Mouse (Mus musculus): ENCODE results near the gene Depdc1b. TPM values are rescaled to one million over a fixed set of nuclear protein-coding genes. Genes with fewer than 3 reads are reported as not detected.

Depdc1b gene
- polyA plus RNA-seq, 1 experiment from 2014 or later, result 13.9 TPM

GRCm38 (mm10) chr13:108370241-108370941, 54.3 kb downstream of the Depdc1b start:
- Histone ChIP-seq H3K9me3 (no peaks in the 10 kb centered on the region), H3K36me3 (peaks cover 18% of the 10 kb centered on the region; the same call in 1 of the 2 replicates), H3K4me2 (replicated peaks) (no peak overlapping the region), H3K27me3 (no peaks in the 10 kb centered on the region), H3K4me1 (no peaks in the 10 kb centered on the region), H3K4me3 (no peak overlapping the region), H3K9ac (replicated peaks) (no peak overlapping the region), H3K27ac (replicated peaks) (no peak overlapping the region)
- no peak for ATAC-seq (ENCODE audit: low FRiP score, low read depth)
- WGBS, result 92% methylated on average over 5 of the region's 5 CpGs

GRCm38 (mm10) chr13:108371352-108371921, 55.3 kb downstream of the Depdc1b start:
- H3K27ac ChIP-seq (replicated peaks), result no peak overlapping the region
- ATAC-seq (ENCODE audit: low FRiP score, low read depth), result no peak
- peaks cover 14% of the 10 kb centered on the region; the same call in 1 of the 2 replicates for H3K36me3 ChIP-seq
- no peak overlapping the region for H3K4me3 ChIP-seq
- no peaks in the 10 kb centered on the region for H3K9me3 ChIP-seq
- no peak overlapping the region for H3K9ac ChIP-seq (replicated peaks)
- no peak overlapping the region for H3K4me2 ChIP-seq (replicated peaks)
- H3K27me3 ChIP-seq, result no peaks in the 10 kb centered on the region
- no peaks in the 10 kb centered on the region for H3K4me1 ChIP-seq
- 83% methylated on average over 9 of the region's 9 CpGs for WGBS

- Histone ChIP-seq H3K36me3 (peaks cover 14% of the 10 kb centered on the region; the same call in 1 of the 2 replicates), H3K4me2 (replicated peaks) (no peak overlapping the region), H3K9me3 (no peaks in the 10 kb centered on the region), H3K4me3 (no peak overlapping the region), H3K27ac (replicated peaks) (no peak overlapping the region), H3K9ac (replicated peaks) (no peak overlapping the region), H3K4me1 (no peaks in the 10 kb centered on the region), H3K27me3 (no peaks in the 10 kb centered on the region)
- ATAC-seq (ENCODE audit: low FRiP score, low read depth), result no peak
- WGBS, result 97% methylated on average over 1 of the region's 1 CpGs
These were observed 57.1 kb downstream of the Depdc1b start for GRCm38 (mm10) chr13:108373231-108373630.

- no peak overlapping the region for H3K4me3 ChIP-seq
- no peak overlapping the region for H3K4me2 ChIP-seq (replicated peaks)
- H3K27me3 ChIP-seq, result no peaks in the 10 kb centered on the region
- H3K36me3 ChIP-seq, result peaks cover 15% of the 10 kb centered on the region; the same call in 1 of the 2 replicates
- no peak overlapping the region for H3K27ac ChIP-seq (replicated peaks)
- H3K9ac ChIP-seq (replicated peaks), result no peak overlapping the region
- H3K9me3 ChIP-seq, result no peaks in the 10 kb centered on the region
- H3K4me1 ChIP-seq, result no peaks in the 10 kb centered on the region
- WGBS, result 90% methylated on average over 2 of the region's 2 CpGs
- ATAC-seq (ENCODE audit: low FRiP score, low read depth), result no peak
These were observed 60.5 kb downstream of the Depdc1b start for GRCm38 (mm10) chr13:108376637-108377036.

- no peak for ATAC-seq (ENCODE audit: low FRiP score, low read depth)
- Histone ChIP-seq H3K4me3 (no peak overlapping the region), H3K9me3 (no peaks in the 10 kb centered on the region), H3K4me2 (replicated peaks) (no peak overlapping the region), H3K27me3 (no peaks in the 10 kb centered on the region), H3K27ac (replicated peaks) (no peak overlapping the region), H3K4me1 (no peaks in the 10 kb centered on the region), H3K36me3 (peaks cover 19% of the 10 kb centered on the region; the same call in 1 of the 2 replicates), H3K9ac (replicated peaks) (no peak overlapping the region)
- 93% methylated on average over 3 of the region's 3 CpGs for WGBS
These were observed 65.0 kb downstream of the Depdc1b start for GRCm38 (mm10) chr13:108381161-108381560.

GRCm38 (mm10) chr13:108383051-108383450, 66.9 kb downstream of the Depdc1b start:
- WGBS, result 89% methylated on average over 6 of the region's 6 CpGs
- Histone ChIP-seq H3K4me2 (replicated peaks) (no peak overlapping the region), H3K27me3 (no peaks in the 10 kb centered on the region), H3K4me1 (no peaks in the 10 kb centered on the region), H3K9me3 (no peaks in the 10 kb centered on the region), H3K36me3 (peaks cover 20% of the 10 kb centered on the region; the same call in 1 of the 2 replicates), H3K27ac (replicated peaks) (no peak overlapping the region), H3K9ac (replicated peaks) (no peak overlapping the region), H3K4me3 (no peak overlapping the region)
- ATAC-seq (ENCODE audit: low FRiP score, low read depth), result no peak

GRCm38 (mm10) chr13:108386058-108386457, 69.9 kb downstream of the Depdc1b start:
- Histone ChIP-seq H3K4me2 (replicated peaks) (no peak overlapping the region), H3K9ac (replicated peaks) (no peak overlapping the region), H3K27ac (replicated peaks) (no peak overlapping the region), H3K4me1 (no peaks in the 10 kb centered on the region), H3K4me3 (no peak overlapping the region), H3K36me3 (peaks cover 25% of the 10 kb centered on the region; the same call in 1 of the 2 replicates), H3K9me3 (no peaks in the 10 kb centered on the region), H3K27me3 (no peaks in the 10 kb centered on the region)
- 89% methylated on average over 9 of the region's 9 CpGs for WGBS
- no peak for ATAC-seq (ENCODE audit: low FRiP score, low read depth)

GRCm38 (mm10) chr13:108390565-108390964, 74.4 kb downstream of the Depdc1b start:
- Histone ChIP-seq H3K36me3 (peaks cover 6% of the 10 kb centered on the region; the same call in 1 of the 2 replicates), H3K27ac (replicated peaks) (no peak overlapping the region), H3K4me1 (no peaks in the 10 kb centered on the region), H3K9me3 (no peaks in the 10 kb centered on the region), H3K27me3 (no peaks in the 10 kb centered on the region), H3K4me3 (no peak overlapping the region), H3K4me2 (replicated peaks) (no peak overlapping the region), H3K9ac (replicated peaks) (no peak overlapping the region)
- 6% methylated on average over 1 of the region's 1 CpGs for WGBS
- ATAC-seq (ENCODE audit: low FRiP score, low read depth), result 0 out of 2 replicates have a peak, but pooled peaks have one; percentile 52

- no peak overlapping the region for H3K4me3 ChIP-seq
- H3K27me3 ChIP-seq, result no peaks in the 10 kb centered on the region
- peaks cover 4% of the 10 kb centered on the region; the same call in 1 of the 2 replicates for H3K9me3 ChIP-seq
- no peak overlapping the region for H3K27ac ChIP-seq (replicated peaks)
- H3K4me2 ChIP-seq (replicated peaks), result no peak overlapping the region
- H3K36me3 ChIP-seq, result no peaks in the 10 kb centered on the region
- no peak overlapping the region for H3K9ac ChIP-seq (replicated peaks)
- no peaks in the 10 kb centered on the region for H3K4me1 ChIP-seq
- 93% methylated on average over 5 of the region's 5 CpGs for WGBS
- ATAC-seq (ENCODE audit: low FRiP score, low read depth), result no peak
These were observed 87.1 kb downstream of the Depdc1b start for GRCm38 (mm10) chr13:108403197-108403596.

- WGBS, result 82% methylated on average over 4 of the region's 4 CpGs
- H3K4me3 ChIP-seq, result no peak overlapping the region
- H3K4me1 ChIP-seq, result no peaks in the 10 kb centered on the region
- peaks cover 4% of the 10 kb centered on the region; the same call in 1 of the 2 replicates for H3K9me3 ChIP-seq
- no peaks in the 10 kb centered on the region for H3K36me3 ChIP-seq
- H3K27me3 ChIP-seq, result no peaks in the 10 kb centered on the region
- no peak overlapping the region for H3K4me2 ChIP-seq (replicated peaks)
- no peak overlapping the region for H3K9ac ChIP-seq (replicated peaks)
- H3K27ac ChIP-seq (replicated peaks), result no peak overlapping the region
- ATAC-seq (ENCODE audit: low FRiP score, low read depth), result no peak
These were observed 88.2 kb downstream of the Depdc1b start for GRCm38 (mm10) chr13:108404372-108404771.

- WGBS, result 70% methylated on average over 2 of the region's 2 CpGs
- Histone ChIP-seq H3K27me3 (no peaks in the 10 kb centered on the region), H3K36me3 (no peaks in the 10 kb centered on the region), H3K4me1 (no peaks in the 10 kb centered on the region), H3K4me3 (no peak overlapping the region), H3K4me2 (replicated peaks) (no peak overlapping the region), H3K27ac (replicated peaks) (no peak overlapping the region), H3K9ac (replicated peaks) (no peak overlapping the region), H3K9me3 (no peaks in the 10 kb centered on the region)
- no peak for ATAC-seq (ENCODE audit: low FRiP score, low read depth)
These were observed 99.3 kb downstream of the Depdc1b start for GRCm38 (mm10) chr13:108415464-108415863.

- no peaks in the 10 kb centered on the region for H3K4me1 ChIP-seq
- H3K9ac ChIP-seq (replicated peaks), result no peak overlapping the region
- H3K9me3 ChIP-seq, result no peaks in the 10 kb centered on the region
- H3K4me3 ChIP-seq, result no peak overlapping the region
- no peak overlapping the region for H3K4me2 ChIP-seq (replicated peaks)
- no peaks in the 10 kb centered on the region for H3K27me3 ChIP-seq
- no peaks in the 10 kb centered on the region for H3K36me3 ChIP-seq
- H3K27ac ChIP-seq (replicated peaks), result no peak overlapping the region
- no peak for ATAC-seq (ENCODE audit: low FRiP score, low read depth)
- WGBS, result 96% methylated on average over 1 of the region's 1 CpGs
These were observed 102.8 kb downstream of the Depdc1b start for GRCm38 (mm10) chr13:108418741-108419507.
